Mouse (Mus musculus) G1E (cell line): ENCODE results near the gene Ano2. TPM values are rescaled to one million over a fixed set of nuclear protein-coding genes. Genes with fewer than 3 reads are reported as not detected.

Source experiments
- ATAC-seq: 2 replicates; pipeline ENCODE4 v1.8.0; 2016; ENCODE audit warnings: mild to moderate bottlenecking; ENCODE audit not compliant: insufficient number of reproducible peaks, poor library complexity, low FRiP score, severe bottlenecking; ENCODE audit errors: extremely low read depth
- DNase-seq: peaks from one replicate; pipeline ENCODE4 v3.0.0; 2012; ENCODE audit warnings: low spot score
- H3K27me3 ChIP-seq: 2 replicates; pipeline ENCODE4 v1.6.1; 2012; ENCODE audit warnings: mild to moderate bottlenecking, low read length, inconsistent platforms; ENCODE audit not compliant: insufficient read depth
- H3K36me3 ChIP-seq: replicated peaks from 2 replicates; pipeline ENCODE3; 2012; ENCODE audit warnings: mild to moderate bottlenecking, inconsistent platforms
- H3K4me1 ChIP-seq: 2 replicates; pipeline ENCODE4 v1.6.1; 2012; ENCODE audit warnings: low read depth, low read length, inconsistent platforms, mixed read lengths; ENCODE audit not compliant: insufficient read depth
- H3K4me3 ChIP-seq: 2 replicates; pipeline ENCODE4 v1.5.1; 2012; ENCODE audit warnings: low read depth, mild to moderate bottlenecking, inconsistent platforms, low read length, moderate library complexity, mixed read lengths
- H3K9me3 ChIP-seq: replicated peaks from 2 replicates; pipeline ENCODE4 v1.6.1; 2012; ENCODE audit warnings: inconsistent platforms
- CTCF ChIP-seq: IDR thresholded peaks from 2 replicates; pipeline ENCODE4 v1.5.1; 2012; ENCODE audit warnings: low read depth, low read length, inconsistent platforms, mixed read lengths
- GATA1 ChIP-seq: IDR thresholded peaks from 2 replicates; pipeline ENCODE4 v1.6.1; 2012; ENCODE audit warnings: borderline replicate concordance, low read length, inconsistent platforms, mixed read lengths
- GATA2 ChIP-seq: IDR thresholded peaks from 2 replicates; pipeline ENCODE4 v1.6.1; 2012; ENCODE audit warnings: low read depth, low read length, inconsistent platforms, borderline replicate concordance
- POLR2AphosphoS5 ChIP-seq: IDR thresholded peaks from 2 replicates; pipeline ENCODE4 v1.6.1; 2012; ENCODE audit warnings: low read depth, low read length, inconsistent platforms; ENCODE audit not compliant: insufficient replicate concordance
- TAL1 ChIP-seq: conservative IDR thresholded peaks from 2 replicates; pipeline ENCODE4 v1.6.1; 2012; ENCODE audit warnings: low read depth, low read length, inconsistent platforms, mixed read lengths
- polyA plus RNA-seq: library from polyadenylated mRNA; stranded (reverse); fragments of >175 nt; gene quantifications from 2 replicates; pipeline ENCODE4 v1.2.3, GENCODE M21; 2012
- total RNA-seq, 2 experiments: library from RNA; stranded (forward) in 1 of 2; stranded (reverse) in 1 of 2; fragments of 200-1000 nt in 1 of 2; fragments of >200 nt in 1 of 2; fragmentation: Nextera tagmentation in 1 of 2; gene quantifications; 2 replicates each; pipeline ENCODE4 v1.2.3; 2014 to 2017

Gene Ano2
- total RNA-seq (2014; fragmentation: Nextera tagmentation) (not detected in 2 replicates), total RNA-seq (2017) (0.05 TPM in 1 of 2 replicates, not detected in the other), polyA plus RNA-seq (not detected in 2 replicates)

GRCm38 (mm10) chr6:125690057-125690703 is at the start of gene Ano2:
Gene Ano2, plus strand, starts transcription at chr6:125690419.
- Histone ChIP-seq H3K27me3 (no peaks in the 10 kb centered on the region), H3K4me1 (no peaks in the 10 kb centered on the region), H3K36me3 (no peaks in the 10 kb centered on the region), H3K4me3 (no peak within 1 kb of the TSS), H3K9me3 (peaks cover 69% of the 10 kb centered on the region)
- ATAC-seq (no peak), DNase-seq (no peak)
- no peak for TF ChIP-seq POLR2AphosphoS5
- TF ChIP-seq CTCF = no peak
- TF ChIP-seq GATA1 = no peak
- TF ChIP-seq GATA2 = no peak
- no peak for TF ChIP-seq TAL1

DNA sequence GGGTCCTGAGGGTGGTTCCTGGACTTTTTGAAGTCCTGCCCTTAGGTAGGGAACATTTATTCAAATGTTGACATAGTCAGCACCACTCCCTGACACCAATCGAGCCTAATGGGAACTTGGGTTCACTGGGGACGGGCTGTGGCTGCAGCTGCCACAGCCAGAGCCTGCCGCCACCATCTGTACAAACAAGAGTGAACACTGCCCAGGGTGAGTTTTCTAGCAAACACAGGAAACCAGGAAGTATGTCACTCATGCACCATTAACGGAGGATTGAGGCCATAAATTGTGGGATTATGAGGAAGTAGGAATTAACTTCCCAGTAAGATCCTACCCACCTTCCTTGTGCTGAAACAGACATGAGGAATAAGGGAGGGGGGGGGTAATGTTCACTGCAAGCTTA is 49.7 kb upstream of the Ano2 start:
- TF ChIP-seq GATA1 (no peak), CTCF (no peak), GATA2 (no peak), POLR2AphosphoS5 (no peak), TAL1 (no peak)
- ATAC-seq (no peak), DNase-seq (no peak)
- Histone ChIP-seq H3K9me3 (peaks cover 75% of the 10 kb centered on the region), H3K36me3 (no peaks in the 10 kb centered on the region), H3K4me1 (no peaks in the 10 kb centered on the region), H3K4me3 (no peak overlapping the region), H3K27me3 (no peaks in the 10 kb centered on the region)

- no peak for ATAC-seq
- Histone ChIP-seq H3K4me3 (no peak overlapping the region), H3K27me3 (no peaks in the 10 kb centered on the region), H3K36me3 (no peaks in the 10 kb centered on the region), H3K9me3 (peaks cover 75% of the 10 kb centered on the region), H3K4me1 (no peaks in the 10 kb centered on the region)
- TF ChIP-seq POLR2AphosphoS5 (no peak), GATA1 (no peak), GATA2 (no peak)
- no peak for DNase-seq
Measured at GRCm38 (mm10) chr6:125641146-125641545, 49.1 kb upstream of the Ano2 start.

- ATAC-seq (no peak), DNase-seq (no peak)
- no peak for TF ChIP-seq CTCF
- no peak for TF ChIP-seq TAL1
- no peak for TF ChIP-seq POLR2AphosphoS5
- no peak for TF ChIP-seq GATA1
- TF ChIP-seq GATA2 = no peak
- Histone ChIP-seq H3K27me3 (no peaks in the 10 kb centered on the region), H3K4me3 (no peak overlapping the region), H3K36me3 (no peaks in the 10 kb centered on the region), H3K9me3 (peaks cover 71% of the 10 kb centered on the region), H3K4me1 (no peaks in the 10 kb centered on the region)
Measured at GRCm38 (mm10) chr6:125648964-125649363, 41.3 kb upstream of the Ano2 start.

- H3K36me3 ChIP-seq = no peaks in the 10 kb centered on the region
- no peak for TF ChIP-seq GATA1
- TF ChIP-seq TAL1 = no peak
- TF ChIP-seq CTCF = no peak
- no peak for TF ChIP-seq POLR2AphosphoS5
- TF ChIP-seq GATA2 = no peak
- no peaks in the 10 kb centered on the region for H3K27me3 ChIP-seq
- H3K4me3 ChIP-seq = no peak overlapping the region
- H3K9me3 ChIP-seq = peaks cover 72% of the 10 kb centered on the region
- no peak for DNase-seq
- ATAC-seq = no peak
- H3K4me1 ChIP-seq = no peaks in the 10 kb centered on the region
Measured at GRCm38 (mm10) chr6:125651335-125651734, 38.9 kb upstream of the Ano2 start.

DNA sequence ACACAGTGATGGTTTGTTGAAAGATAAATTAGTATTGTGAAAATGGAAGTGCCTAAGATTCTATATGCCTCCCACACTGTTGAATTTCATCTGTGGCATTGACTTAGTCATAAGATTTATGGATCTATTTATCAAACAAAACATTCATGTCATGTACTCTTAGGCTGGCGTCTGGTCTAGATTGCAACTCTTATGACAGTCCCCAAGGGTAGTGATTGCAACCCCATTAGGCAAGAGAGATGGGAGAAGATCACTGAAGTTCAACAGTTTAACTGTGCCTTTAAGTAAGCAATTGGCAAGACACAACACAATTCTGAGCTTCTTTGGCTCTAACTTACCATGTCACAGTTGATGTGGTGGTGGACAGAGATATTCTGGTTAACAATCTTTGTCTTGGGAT is 36.8 kb upstream of the Ano2 start:
- DNase-seq (no peak), ATAC-seq (no peak)
- TF ChIP-seq POLR2AphosphoS5 (no peak), TAL1 (no peak)
- Histone ChIP-seq H3K4me1 (no peaks in the 10 kb centered on the region), H3K9me3 (peaks cover 73% of the 10 kb centered on the region), H3K27me3 (no peaks in the 10 kb centered on the region; the same call in 1 of the 2 replicates), H3K36me3 (no peaks in the 10 kb centered on the region), H3K4me3 (no peak overlapping the region)

GRCm38 (mm10) chr6:125656921-125657320 is 33.3 kb upstream of the Ano2 start:
- H3K36me3 ChIP-seq = no peaks in the 10 kb centered on the region
- no peak for ATAC-seq
- H3K4me3 ChIP-seq = no peak overlapping the region; the same call in 1 of the 2 replicates
- DNase-seq = no peak
- H3K9me3 ChIP-seq = peaks cover 69% of the 10 kb centered on the region
- H3K27me3 ChIP-seq = no peaks in the 10 kb centered on the region; the same call in 1 of the 2 replicates
- TF ChIP-seq TAL1 (no peak), POLR2AphosphoS5 (no peak)
- no peaks in the 10 kb centered on the region for H3K4me1 ChIP-seq
